Mouse (Mus musculus): ENCODE data around the gene Rap1a.

Gene Rap1a

DNA sequence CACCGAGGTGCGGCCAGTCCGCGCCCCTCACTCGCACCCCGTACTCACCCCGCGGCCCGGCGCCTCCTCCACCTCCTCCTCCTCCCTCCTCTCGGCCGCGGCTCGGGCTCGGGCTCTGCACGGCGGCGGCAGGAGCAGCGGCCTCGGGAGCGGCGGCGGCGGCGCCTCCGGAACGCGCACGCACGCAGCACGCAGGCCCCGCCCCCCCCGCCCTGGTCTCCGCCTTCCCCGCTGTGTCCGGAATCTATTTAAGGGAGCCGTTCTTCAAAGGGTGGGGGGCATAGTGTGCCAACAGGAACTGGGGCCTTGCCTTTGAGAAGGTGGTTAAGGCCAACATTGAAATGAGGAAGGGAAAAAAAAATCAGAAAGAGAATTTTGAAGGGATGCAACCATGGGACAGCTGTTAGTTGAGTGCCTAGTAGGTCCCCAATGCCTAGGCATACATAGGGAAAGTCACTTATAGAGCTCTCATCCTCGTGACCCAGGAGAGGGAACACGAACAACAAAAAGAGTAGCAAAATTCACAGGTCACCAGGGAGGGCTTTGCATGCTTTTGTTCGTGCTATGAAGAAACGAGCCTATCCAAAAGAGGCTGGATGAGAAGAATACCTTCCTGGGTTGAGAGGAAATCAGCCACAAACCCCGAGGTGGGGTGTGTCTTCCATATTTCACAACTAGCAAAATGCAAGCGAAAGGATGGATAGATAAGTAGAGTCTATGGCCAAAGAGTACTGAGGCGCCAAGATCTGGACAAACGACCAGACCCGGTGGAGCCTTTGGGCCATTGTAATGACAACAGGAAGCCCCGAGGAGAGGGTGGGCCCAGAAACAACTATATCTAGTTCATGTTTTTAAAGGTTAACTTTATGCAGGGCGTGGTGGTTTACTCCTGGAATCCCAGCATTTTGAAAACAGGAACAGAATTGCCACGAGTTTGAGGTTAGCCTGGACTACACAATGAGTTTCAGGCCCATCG lies at the start of gene Rap1a:
Gene Rap1a (minus strand): TSS at position 146 of the 976 bp plus-strand sequence.
- ATAC-seq (ENCODE audit: insufficient number of reproducible peaks, low FRiP score, low TSS enrichment), result peak; percentile 86

DNA sequence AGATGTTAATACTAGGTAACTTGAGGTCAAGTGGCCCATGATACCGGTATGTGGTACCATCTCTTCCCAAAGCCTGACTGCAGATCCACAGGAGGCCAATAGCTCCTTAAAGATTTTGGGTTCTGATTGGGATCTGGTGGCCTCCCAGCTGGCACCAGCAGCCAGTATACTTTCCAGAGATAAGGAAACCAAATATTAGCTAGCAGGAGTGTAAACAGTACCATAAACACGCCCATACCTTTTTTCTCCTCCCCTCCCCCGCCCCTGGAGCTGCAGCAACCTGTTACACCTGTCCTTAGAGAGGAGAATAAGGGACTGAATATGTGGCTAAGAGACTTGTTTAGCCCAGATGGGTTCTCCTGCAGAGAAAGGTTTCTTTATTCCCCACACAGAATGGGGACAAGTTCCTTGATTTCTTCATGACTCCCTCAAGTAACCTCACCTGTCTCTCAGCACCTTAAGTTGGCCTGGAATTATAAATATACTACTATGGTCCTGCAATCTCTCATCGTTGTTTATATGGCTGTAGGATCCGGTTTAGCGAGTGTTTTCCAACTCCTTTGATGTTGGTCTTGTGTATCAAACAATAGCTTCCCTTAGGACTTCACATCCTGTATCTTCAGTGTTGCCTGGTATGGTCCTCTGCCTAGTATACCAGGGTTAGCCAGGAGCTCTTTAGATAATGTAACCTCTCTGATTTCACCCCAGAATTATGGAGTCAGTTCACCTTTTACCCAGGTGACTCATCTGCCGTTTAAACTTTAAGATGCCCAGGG lies 45.3 kb upstream of the Rap1a start:
- ATAC-seq (ENCODE audit: insufficient number of reproducible peaks, low FRiP score, low TSS enrichment), result no peak

DNA sequence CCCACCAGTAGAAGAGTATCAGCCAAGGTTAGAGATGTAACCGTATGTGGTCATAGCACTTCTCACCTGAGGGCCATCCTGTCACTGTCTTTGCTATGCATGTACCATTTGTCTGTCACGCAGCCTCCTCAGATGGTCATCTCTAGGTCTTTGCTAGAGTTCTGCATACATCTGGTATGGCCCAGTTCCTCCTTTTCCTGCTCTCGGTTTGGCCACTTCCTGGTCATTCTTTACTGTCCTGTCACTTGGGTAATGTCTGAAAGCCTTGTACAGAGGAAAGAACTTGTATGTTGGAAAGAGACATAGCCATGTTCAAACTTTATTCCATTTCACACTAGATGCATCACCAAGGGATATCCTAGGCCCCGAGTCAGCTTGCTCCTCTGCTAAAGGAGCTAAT lies 38.7 kb upstream of the Rap1a start:
- ATAC-seq (ENCODE audit: insufficient number of reproducible peaks, low FRiP score, low TSS enrichment), result no peak

DNA sequence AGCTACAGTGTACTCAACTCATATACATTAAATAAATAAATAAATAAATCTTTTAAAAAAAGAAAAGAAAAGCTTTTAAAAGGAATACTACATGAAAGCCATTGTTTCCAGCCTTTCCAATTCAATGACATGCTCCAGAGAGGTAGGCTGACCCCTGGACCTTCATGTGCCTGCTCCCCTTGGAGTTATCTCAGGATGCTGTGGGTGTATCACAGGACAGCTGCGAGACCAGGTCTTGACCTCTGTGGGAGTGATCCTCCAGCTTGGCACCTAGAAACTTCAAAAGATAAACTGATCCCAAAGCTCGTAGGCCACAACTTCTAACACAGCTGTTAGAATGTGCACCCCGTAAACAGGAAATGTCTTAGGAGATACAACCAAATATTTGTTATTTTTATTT lies 37.5 kb upstream of the Rap1a start:
- no peak for ATAC-seq (ENCODE audit: insufficient number of reproducible peaks, low FRiP score, low TSS enrichment)

DNA sequence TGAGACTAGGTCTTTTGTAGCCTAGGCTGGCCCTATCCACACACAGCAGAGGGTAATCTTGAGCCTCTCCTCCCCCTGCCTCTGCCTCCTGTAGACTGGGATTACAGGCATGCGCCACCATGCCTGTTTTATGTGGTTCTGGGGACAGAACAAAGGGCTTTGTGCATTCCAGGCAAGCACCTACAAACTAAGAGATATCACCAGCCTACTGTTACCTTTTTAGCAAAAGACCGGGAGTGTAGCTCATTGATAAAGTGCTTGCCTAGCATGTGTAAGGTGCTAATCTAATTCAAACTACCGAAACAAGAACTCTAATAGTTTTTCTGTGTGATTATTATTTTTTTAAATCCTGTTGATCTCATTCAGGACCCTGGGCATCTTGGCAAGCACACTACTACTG lies 35.7 kb upstream of the Rap1a start:
- no peak for ATAC-seq (ENCODE audit: insufficient number of reproducible peaks, low FRiP score, low TSS enrichment)

DNA sequence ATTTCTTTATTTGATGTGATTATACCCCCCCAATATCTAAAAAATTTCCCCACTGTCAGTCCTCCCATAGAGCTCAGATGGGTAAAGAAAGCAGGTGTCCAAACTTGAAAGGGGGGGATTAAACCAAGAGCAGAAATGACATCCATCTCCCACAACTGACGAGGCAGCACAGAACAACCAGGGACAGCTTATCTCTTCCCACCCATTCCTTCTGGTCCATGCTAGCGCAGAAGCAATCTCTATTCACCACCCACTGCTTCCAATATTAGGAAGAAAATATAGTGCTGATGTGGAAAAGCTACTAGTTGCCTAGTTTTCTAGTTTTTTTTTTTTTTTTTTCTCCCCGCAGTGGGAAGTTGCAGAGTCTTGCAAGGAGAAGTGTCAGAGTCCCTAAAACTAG lies 34.7 kb upstream of the Rap1a start:
- no peak for ATAC-seq (ENCODE audit: insufficient number of reproducible peaks, low FRiP score, low TSS enrichment)

DNA sequence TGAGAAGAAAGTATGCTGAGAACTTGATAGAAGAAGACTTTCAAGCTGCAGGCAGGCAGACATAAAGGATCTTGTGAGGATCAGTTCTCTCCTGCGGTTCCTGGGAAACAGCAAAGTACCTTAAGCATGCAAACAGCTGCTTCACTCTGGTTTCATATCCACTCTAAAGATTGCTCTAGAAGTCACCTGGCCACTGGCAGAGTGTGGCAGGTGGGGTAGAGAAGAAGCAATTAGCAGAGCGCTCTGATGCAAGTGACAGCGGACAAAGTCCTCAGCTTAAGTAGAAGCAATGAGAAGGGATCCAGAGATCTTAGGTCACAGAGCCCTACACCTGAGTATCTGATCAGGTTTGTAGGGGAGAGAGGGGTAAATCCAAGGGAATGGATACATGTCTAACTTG lies 30.4 kb upstream of the Rap1a start:
- no peak for ATAC-seq (ENCODE audit: insufficient number of reproducible peaks, low FRiP score, low TSS enrichment)

DNA sequence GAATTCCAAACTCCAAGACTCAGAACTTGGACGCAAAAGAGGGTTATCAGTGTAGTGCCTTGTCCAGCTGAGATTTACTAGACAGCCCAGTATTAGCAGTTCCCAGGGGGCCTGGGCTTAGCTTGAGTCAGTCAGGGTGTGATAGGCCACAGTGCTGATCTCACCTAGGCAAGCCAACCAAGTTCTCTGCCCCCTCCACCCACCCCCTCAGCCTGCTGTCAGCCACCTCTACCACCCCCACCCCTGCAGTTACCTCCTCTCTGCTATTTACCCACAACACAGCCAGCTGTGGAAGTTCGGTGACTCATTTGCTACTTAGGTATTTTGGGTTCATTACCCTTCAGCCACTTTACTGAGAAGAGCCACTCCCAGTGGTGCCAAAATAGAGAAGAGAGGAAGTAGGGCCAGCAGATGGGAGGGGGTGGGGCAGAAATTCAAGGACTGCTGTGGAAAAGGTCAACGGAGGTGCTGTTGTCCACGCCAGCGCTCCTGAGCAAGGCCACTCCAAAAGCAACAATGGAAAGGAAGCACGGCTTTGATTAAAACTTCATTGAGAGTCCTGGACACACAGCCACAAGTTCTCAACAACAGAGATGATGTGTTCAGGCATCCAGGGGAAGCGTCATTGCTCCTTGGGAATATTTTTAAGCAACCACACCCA lies 24.5 kb upstream of the Rap1a start:
- no peak for ATAC-seq (ENCODE audit: insufficient number of reproducible peaks, low FRiP score, low TSS enrichment)

DNA sequence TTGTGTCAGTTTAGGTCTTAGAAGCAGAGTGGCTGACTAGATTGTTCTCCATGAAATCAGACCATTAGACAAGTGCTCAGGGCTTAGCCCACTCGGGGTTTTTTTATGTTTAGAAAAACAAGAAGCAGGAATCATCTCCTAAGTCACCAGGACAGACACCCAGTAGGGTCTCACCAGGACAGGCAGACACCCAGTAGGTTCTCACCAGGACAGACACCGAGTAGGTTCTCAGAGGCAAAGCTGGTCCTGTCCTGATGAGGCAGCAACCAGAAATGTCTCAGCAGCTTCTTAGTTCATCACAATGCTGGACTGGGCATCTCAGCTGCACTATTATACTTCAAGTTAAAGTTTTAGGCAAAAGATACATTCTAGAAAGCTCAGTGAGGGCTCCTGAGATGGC lies 23.6 kb upstream of the Rap1a start:
- no peak for ATAC-seq (ENCODE audit: insufficient number of reproducible peaks, low FRiP score, low TSS enrichment)

DNA sequence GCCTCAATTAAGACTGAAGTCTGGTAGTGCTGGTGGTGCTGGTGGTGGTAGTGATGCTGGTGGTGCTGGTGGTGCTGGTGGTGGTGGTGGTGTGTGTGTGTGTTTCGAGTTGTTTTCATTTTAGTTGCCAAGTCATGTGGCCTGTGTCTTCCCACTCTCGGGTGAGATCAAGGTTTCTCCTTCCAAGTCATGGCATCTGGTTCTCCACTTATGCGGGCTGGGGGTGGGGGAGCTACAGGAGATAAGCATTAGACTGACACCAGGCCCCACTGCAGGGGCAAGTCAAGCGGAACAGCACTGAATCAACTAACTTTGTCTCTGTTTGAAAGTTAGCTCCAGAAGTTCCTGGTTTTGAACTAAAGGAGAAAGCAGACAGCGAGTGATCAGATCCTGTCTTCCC lies 23.0 kb upstream of the Rap1a start:
- ATAC-seq (ENCODE audit: insufficient number of reproducible peaks, low FRiP score, low TSS enrichment), result no peak

DNA sequence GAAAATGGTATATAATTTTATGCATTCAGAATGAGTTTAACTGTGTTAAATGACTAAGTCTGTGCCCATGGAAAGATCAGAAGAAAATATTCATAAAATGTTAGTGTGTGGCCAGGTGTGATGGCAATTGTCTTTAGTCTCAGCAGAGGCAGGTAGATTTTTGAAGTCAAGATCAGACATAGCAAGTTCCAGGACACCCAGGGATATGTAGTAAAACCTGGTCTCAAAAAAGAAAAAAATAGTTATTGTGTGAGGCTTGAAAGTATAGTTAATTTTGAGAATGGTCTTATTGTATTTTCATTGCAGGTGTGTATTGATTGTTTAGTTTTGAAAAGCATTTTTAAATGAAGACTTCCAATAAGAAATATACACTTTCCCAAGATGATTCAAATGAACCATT lies 22.5 kb upstream of the Rap1a start:
- no peak for ATAC-seq (ENCODE audit: insufficient number of reproducible peaks, low FRiP score, low TSS enrichment)

DNA sequence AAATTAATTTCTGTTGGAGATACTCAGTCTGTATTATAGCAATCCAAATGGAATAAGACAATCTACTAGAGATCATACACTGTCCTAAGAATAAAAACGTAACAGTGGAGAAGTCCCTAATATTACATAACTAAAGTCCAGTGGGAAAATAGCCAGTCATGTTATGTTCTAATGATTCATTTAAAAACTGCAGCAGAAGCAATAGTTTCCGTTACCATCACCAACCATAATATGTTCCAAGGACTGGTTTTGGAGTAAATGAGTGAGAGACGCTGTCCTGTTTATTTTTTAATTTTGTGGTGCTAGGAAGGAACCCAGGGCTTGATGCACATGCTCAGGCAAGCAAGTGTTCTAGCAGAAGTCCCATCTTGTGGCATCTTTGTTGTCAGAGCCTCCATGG lies 20.4 kb upstream of the Rap1a start:
- ATAC-seq (ENCODE audit: insufficient number of reproducible peaks, low FRiP score, low TSS enrichment), result no peak

DNA sequence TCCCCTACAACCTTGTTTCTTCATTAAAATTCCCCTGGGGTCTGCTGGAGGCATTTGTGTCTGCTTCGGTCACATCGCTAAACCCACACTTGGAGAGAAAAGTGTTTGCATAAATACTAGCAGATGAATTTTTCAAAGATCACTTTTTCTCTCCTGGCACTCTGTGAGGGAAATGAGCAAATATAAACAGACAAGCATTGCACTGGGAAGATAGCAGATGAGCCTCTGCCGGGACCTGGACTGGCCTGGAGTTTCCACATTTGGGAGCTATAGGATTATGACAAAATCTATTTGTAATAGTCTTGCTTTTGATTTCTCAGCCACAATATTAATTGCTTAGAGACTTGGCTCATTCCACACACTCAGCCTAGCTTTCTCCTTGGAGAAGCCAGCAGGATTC lies 19.1 kb upstream of the Rap1a start:
- no peak for ATAC-seq (ENCODE audit: insufficient number of reproducible peaks, low FRiP score, low TSS enrichment)

DNA sequence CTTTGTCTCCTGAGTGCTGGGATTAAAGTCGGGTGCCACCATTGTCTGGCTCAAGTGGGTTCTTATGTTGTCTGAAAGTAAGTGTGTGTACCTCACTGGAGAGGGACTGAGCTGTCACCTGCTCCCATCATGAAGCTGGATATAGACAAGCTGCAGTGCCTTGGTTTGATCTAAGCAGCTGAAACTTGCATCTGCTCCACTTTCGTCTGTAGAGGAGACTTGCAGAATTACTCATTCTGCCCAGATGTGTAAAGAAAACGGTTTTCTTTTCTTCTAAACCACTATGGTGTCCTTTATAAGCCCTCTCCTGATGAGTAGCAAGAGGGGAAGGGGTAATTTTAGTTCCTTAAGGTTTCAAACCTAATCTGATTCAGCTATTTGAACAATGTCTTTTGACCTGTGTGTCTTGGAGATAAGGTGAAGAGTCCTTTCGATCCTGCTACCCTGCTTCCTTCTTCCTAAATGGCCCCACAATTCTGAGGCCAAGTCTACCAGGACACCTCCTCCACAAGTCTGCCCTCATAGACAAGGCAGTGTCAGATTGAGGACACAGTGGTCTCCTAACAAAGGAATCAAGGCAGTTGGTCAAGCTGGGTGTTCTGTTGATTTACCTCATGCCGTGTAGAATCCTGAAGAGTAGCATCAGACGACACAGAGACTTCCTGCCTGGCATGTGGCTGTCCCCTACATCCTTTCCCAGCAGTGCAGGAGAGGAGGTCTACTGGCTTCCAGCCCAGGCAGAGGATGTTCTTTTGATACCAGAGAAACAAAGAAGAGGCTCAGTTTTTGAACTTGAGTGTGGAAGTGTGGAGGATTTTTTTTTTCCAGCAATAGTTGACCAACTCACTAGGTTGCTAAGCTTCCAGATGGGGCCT lies 17.2 kb upstream of the Rap1a start:
- no peak for ATAC-seq (ENCODE audit: insufficient number of reproducible peaks, low FRiP score, low TSS enrichment)

DNA sequence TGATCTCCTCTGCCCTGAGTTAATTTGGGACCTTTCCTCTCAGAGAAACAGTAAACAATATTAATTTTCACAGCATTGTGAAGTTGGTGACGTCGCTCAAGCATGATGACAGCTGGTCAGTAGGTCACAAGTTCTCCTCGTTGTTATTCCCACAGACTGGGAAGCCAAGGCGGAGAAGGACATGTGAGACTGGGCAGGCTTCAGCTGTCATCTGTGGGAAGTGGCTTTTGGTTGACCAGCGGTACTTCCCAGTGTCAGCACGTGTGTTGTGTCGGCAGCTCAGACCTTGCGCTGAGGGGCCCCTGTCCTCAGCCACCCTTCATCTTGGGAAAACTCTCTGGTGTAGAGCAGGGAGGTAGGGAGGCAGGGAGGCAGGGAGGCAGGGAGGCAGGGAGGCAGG lies 15.0 kb upstream of the Rap1a start:
- ATAC-seq (ENCODE audit: insufficient number of reproducible peaks, low FRiP score, low TSS enrichment), result no peak

DNA sequence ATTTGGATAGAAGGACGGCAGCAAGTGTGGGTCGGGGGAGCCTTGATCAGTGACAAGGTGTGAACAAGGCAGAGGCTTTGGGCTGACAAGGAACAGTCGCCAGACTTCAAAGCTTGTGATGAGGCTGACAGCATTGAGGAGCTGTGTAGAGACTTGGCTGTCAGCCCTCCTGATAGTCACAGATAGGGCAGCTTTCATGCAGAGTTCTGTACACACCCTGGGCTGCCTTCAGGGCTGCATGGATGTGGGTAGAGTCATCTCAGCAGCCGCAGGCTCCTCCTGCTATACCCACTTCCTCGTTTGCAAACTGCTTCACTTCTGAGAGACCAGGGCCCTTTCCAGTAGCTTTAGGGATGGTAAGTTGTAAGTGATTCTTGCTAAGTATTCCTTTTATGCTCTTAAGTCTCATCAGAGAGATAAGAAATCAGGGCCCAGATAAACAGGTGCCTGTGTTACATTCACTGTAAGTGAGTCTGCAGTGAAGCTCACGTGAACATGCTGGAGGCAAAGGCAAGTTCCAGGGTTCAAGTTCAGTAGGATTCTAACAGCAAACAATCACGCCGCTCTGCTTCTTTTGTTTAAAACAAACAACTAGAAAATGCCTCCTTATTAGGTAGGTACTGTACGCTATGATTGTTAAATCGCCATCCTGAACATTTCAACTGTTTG lies 14.2 kb upstream of the Rap1a start:
- ATAC-seq (ENCODE audit: insufficient number of reproducible peaks, low FRiP score, low TSS enrichment), result no peak

DNA sequence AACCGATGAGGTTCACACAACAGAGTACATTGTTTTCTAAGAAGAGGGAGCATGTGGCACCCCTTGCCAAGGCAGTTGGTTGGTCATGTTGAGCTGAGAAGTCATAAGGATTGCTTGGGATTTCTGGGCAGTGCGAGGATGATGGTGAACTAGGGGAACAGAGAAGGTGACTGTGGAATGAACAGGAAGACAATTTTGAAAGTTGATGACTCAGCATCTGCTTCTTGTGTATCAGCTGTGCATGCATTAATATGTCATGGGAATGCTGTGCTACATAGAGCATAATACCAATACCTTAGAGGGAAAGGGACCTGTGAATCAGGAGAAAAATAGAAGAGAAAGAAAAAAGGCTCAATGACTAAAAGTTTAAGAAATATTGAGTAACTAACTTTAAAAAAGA lies 10.0 kb upstream of the Rap1a start:
- ATAC-seq (ENCODE audit: insufficient number of reproducible peaks, low FRiP score, low TSS enrichment), result no peak

DNA sequence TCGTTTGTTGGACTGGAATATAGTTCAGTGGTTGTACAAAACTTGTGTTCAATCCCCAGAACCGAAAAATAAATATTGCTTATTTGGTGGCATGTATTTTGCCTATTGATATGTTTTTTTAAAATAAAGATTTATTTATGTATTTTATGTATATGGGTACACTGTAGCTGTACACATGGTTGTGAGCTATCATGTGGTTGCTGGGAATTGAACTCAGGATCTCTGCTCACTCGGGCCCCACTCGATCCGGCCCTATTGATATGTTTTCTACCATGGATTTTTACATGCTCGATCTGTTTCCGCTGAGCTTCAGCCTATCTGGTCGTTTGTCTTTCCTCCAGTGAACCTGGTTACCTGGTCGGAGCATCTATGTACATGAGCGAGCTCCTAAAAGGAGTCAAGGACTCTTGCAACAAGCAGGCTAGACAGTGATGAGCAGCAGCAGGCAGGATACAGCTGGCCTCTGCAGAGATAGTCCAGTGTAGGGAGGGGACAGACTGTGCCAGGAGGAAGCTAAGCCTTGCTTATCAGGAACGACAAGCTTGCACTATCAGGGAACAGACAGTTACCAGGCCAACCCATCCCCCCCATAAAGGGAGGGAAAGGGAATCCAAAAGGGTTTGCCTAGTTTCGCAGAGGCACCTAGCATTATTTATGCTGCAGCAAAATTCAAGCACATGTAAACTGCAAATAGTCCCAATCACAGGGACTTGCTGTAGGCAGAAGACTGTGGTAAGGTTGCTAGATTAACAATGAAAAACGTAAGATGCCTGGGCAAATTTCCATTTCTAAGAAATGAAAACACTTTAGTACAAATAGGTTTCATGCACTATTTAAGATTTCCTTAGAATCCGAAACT lies 7.3 kb upstream of the Rap1a start:
- no peak for ATAC-seq (ENCODE audit: insufficient number of reproducible peaks, low FRiP score, low TSS enrichment)

DNA sequence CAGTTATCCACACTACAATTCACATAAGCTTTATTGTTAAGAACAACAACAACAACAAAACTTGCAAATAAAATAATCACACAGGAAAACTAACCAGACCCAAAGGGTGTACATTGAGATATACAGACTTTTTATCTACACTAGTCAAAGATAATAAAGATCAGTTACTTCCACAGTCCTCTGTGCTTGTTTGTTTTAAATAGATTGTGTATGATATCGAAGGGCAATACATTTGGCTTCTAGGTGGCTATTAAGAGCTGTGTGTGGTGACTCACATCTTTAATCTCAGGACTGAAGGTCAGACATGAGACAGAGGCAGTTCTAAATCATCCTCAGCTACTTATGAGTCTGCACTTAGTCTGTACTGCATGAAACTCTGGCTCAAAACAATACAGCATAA lies 6.5 kb upstream of the Rap1a start:
- ATAC-seq (ENCODE audit: insufficient number of reproducible peaks, low FRiP score, low TSS enrichment), result no peak
